Mouse (Mus musculus): ENCODE results near the gene Dlgap4.
A peak's percentile ranks its signal among the peaks of the same experiment; 100 is the strongest.

Dlgap4 gene

GRCm38 (mm10) chr2:156803698-156804372 lies 190.3 kb downstream of the Dlgap4 start:
- no peak for DNase-seq (ENCODE audit: low spot score in 2 of 2)

- DNase-seq (ENCODE audit: low spot score in 2 of 2), result no peak
Observed at GRCm38 (mm10) chr2:156804589-156804988, 191.1 kb downstream of the Dlgap4 start.

DNA sequence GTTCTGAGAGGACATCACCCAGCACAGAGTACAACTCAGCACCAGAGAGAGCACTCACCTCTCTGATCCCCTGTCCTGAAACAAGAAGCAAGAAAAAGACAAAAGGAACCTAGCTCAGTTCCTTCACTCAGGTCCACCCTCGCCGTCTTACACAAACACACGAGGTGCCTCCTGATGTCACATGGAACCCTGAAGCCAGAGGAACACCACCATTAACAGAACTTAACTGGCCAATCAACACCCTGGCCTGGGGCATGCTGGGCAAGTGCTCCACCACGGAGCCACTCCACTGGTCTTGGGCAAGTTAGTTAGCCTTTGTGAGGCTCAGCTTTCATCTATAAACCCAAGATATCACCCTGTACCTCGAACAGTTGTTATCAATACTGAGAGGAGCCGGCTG lies 193.4 kb downstream of the Dlgap4 start:
- DNase-seq (ENCODE audit: low spot score in 2 of 2), result no peak

DNA sequence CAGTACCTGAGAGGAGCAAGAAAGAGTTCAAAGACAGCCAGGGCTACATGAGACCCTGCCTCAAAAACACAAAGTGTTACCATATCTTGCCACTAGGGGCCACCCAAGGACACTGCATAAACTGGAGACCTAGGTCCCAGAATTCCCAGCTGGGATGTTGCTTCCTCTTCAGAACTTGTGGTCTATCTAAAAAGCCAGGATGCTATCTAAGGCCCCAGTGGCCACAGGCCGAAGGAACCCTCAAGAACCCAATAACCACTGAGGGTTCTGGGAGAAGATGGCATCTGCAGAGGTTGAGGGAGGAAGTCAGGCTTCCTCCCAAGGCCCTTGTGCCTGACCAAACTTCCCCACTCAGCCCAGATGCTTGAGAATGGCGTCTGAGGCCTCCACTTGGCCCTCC lies 196.1 kb downstream of the Dlgap4 start:
- peak; percentile 60 to 81 for DNase-seq (ENCODE audit: low spot score in 2 of 2)

DNA sequence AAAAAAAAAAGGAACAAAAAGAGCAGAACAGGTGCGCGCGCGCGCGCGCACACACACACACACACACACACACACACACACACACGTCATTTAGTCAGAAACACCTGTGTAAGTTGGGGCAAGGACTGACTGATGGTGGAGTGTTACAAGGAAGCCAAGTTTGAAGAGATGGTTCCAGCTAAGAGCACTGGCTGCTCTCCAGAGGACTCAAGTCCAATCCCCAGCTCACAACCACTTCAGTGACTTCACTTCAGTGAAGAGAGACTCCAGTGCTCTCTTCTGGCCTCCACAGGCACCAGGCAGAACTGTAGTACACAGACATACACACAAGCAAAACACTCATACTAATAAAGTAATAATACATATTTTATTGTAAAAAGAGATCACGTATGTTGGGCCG lies 197.2 kb downstream of the Dlgap4 start:
- DNase-seq (ENCODE audit: low spot score in 2 of 2), result no peak

GRCm38 (mm10) chr2:156811556-156811955 lies 198.1 kb downstream of the Dlgap4 start:
- DNase-seq (ENCODE audit: low spot score in 2 of 2), result no peak
